Comparison of ENCODE assay signal across 18 mouse cellular contexts in genomic region chr2:150654814-150655213, GRCm38 (mm10). TPM values are rescaled to one million over a fixed set of nuclear protein-coding genes. Genes with fewer than 3 reads are reported as not detected.
"Had no signal": no experiment of that assay in that cellular context is flagged by ENCODE, and none has a peak within 500 bp of the region (broad histone marks: within the 10 kb centered on the region; RNA-seq: fewer than 3 reads in every experiment).

No protein-coding gene starts in this region.

- DNase-seq: layer of hippocampus, adult 9-11 months; layer of hippocampus, postnatal 36 days; right cerebral cortex, postnatal 14 days; thymus, postnatal 36 days had no signal

- H3K4me3 ChIP-seq: limb, embryonic 12.5 days; midbrain, embryonic 12.5 days; neural tube, embryonic 13.5 days had no signal

- H3K36me3 ChIP-seq: limb, embryonic 12.5 days; neural tube, embryonic 13.5 days had no signal

- H3K27ac ChIP-seq: limb, embryonic 12.5 days; liver, embryonic 14.5 days; midbrain, embryonic 12.5 days; neural tube, embryonic 13.5 days had no signal

- H3K27me3 ChIP-seq: limb, embryonic 12.5 days; midbrain, embryonic 12.5 days; neural tube, embryonic 13.5 days had no signal

RNA-seq across cellular contexts. Expression of gene Vsx1, which starts 34.3 kb away (rescaled TPM):
- total RNA-seq: layer of hippocampus, adult 18-20 months; left cerebral cortex, adult 8-10 months; left cerebral cortex, postnatal 25 days; liver, adult 2 months; megakaryocyte-erythroid progenitor cell, adult 5-6 weeks had no signal
- polyA plus RNA-seq: inflammation-experienced regulatory T-cells, adult 6 months; intestine, postnatal 0 days; limb, embryonic 12.5 days; liver, adult 2 months; liver, embryonic 14.5 days; lung, embryonic 16.5 days; stomach, embryonic 16.5 days; thymus, postnatal 0 days had no signal
